Comparison of ENCODE assay signal across 11 mouse cellular contexts in the genomic region with DNA sequence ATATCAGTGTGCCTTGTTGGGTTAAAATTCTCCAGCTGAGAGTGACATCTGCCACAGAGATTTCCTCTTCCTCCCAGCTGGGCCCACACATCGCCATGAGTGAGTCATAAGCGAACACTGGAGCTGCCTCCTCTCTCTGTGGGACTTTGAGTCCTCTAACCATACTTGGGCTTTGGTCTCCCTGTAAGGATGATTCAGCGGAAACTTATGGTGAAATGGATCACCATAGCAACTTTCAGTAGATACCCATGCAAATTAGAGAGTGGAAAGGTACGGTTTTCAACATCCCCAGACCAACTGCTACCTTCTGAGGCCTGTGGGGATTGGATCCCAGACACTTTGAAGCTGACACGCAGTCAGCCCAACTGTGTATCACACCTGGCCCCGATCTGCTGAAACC.
DNase-seq lines count a peak whose midpoint lies in the region.
"Had no signal": no experiment of that assay in that cellular context is flagged by ENCODE, and none has a peak within 500 bp of the region (broad histone marks: within the 10 kb centered on the region; RNA-seq: fewer than 3 reads in every experiment).

No protein-coding gene starts in this region.

- DNase-seq in right cerebral cortex, adult 18-20 months: peak; percentile 72
- no peak for DNase-seq in right cerebral cortex, postnatal 14 days
- DNase-seq in NIH3T3 (ENCODE audit: low read depth): peak; percentile 60
- peak; percentile 77 for DNase-seq in induced T-regulatory cell, adult 2 months (ENCODE audit: low read depth)
- peak; percentile 47 for DNase-seq in telencephalon, adult 2 months (ENCODE audit: low read depth, low spot score)
- no peak for DNase-seq in spleen, postnatal 36 days (ENCODE audit: low spot score in 2 of 2)
- DNase-seq in cerebellum, postnatal 36 days: no peak
- DNase-seq: cerebellum, adult 8-10 months; heart, adult 11 months; kidney, adult 9 months; thymus, adult 18-20 months had no signal

Comparison
In these comparisons a context has a peak if more than half of its experiments do, and no peak if none do; other contexts are left out.
1. DNase-seq: peak in right cerebral cortex, adult 18-20 months (single experiment), NIH3T3 (single experiment), induced T-regulatory cell, adult 2 months (single experiment) and telencephalon, adult 2 months (single experiment); none in right cerebral cortex, postnatal 14 days (single experiment), spleen, postnatal 36 days (0 of 2) and cerebellum, postnatal 36 days (0 of 2).